Mouse (Mus musculus) bone marrow macrophage, adult 2 months (primary cell): Measurements from ENCODE around the gene Rnf19b.

Experiments
- CTCF ChIP-seq: IDR thresholded peaks from 2 replicates; pipeline ENCODE4 v1.5.1; 2012; ENCODE audit warnings: low read depth, mild to moderate bottlenecking, low read length, moderate library complexity
- POLR2A ChIP-seq: IDR thresholded peaks from 2 replicates; pipeline ENCODE4 v1.6.1; 2012; ENCODE audit warnings: mild to moderate bottlenecking, low read depth, low read length, borderline replicate concordance

DNA sequence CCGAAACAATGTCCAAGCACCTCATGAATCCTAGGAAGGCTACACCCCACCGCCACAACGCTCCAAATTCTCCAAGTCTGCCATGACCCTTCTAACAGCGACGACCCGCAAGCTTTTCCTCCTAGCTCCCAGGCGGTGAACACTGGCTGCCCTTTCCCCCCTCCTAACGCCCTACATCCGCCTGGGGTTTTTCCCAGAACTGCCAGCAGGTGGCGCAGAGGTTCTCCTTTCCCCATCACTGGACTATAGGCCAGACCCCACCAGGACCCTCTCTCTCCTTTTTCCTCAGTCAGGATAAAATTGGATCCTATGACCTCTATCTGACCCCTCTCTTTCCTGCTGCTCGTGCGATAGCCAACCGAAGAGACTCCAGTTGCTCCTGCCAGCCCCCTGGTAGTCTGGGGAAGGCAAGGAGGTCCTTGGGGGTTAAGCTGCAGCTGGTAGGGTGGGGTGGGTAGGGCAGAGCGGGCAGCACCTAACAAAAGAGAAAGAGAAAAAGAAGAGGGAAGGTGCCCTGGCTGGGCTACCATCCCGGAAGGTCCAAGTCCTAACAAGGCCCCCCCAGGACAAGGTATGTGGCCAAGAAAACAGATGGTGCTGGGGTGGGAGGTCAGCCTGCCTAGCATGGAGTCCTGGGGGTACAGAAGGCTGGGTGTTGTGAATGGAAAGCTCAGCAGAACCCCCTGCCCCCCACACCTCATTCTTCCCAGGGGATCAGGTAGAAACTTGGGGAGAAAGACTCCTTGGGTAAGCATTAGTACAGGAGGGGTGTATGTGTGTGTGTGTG is 76.9 kb downstream of the Rnf19b start:
- TF ChIP-seq CTCF (peak; percentile 92), POLR2A (no peak)
